Mouse (Mus musculus) lung, adult 2 months (tissue): ENCODE measurements around the gene DXBay18. TPM values are rescaled to one million over a fixed set of nuclear protein-coding genes. Genes with fewer than 3 reads are reported as not detected.
A peak's percentile ranks its signal among the peaks of the same experiment; 100 is the strongest.
"Not testable (repeated sequence)": the region's sequence is repeated elsewhere in the genome, so short reads cannot be mapped to it uniquely, and the experiment has no call there.

ENCODE experiments used
- DNase-seq: peaks from one replicate; pipeline ENCODE4 v3.0.0; 2022
- H3K4me1 ChIP-seq: fragments of 200-500 bp; 2 replicates; pipeline ENCODE4 v1.6.1; 2011; ENCODE audit warnings: low read length; ENCODE audit not compliant: control insufficient read depth, insufficient read depth
- H3K4me3 ChIP-seq: fragments of 200-500 bp; replicated peaks from 2 replicates; pipeline ENCODE3; 2011; ENCODE audit warnings: low read depth, mild to moderate bottlenecking, control low read depth, low read length; ENCODE audit errors: extremely low read depth
- WGBS: fragments of 180-500 bp; shearing (Covaris S2); methylation state at CpG from one replicate; pipeline ENCODE4 v1.1.7; 2018; 5-methylcytosine and 5-hydroxymethylcytosine counted together
- polyA plus RNA-seq: library from polyadenylated mRNA; depleted of rRNA; stranded (reverse); fragments of >200 nt; gene quantifications from 2 replicates; pipeline ENCODE4 v1.2.3, GENCODE M21; 2012; rRNA removed

DXBay18 gene
- polyA plus RNA-seq, result 0.09 TPM in 1 of 2 replicates, not detected in the other

GRCm38 (mm10) chrX:73149350-73149749, at the start of gene DXBay18:
Gene DXBay18, minus strand, starts transcription at chrX:73149450.
- WGBS, result no CpG with 5 or more reads among the region's 7 CpGs
- DNase-seq, H3K4me3 ChIP-seq, H3K4me1 ChIP-seq: not testable (repeated sequence)

- H3K4me1 ChIP-seq, H3K4me3 ChIP-seq: not testable (repeated sequence)
- WGBS, result 72% methylated on average over 12 of the region's 12 CpGs
- DNase-seq, result peak; percentile 2
These were observed 42.7 kb upstream of the DXBay18 start, which contains the start of gene Xlr3b for GRCm38 (mm10) chrX:73191934-73192333. Gene Xlr3b, plus strand, starts transcription at chrX:73192207.

DNA sequence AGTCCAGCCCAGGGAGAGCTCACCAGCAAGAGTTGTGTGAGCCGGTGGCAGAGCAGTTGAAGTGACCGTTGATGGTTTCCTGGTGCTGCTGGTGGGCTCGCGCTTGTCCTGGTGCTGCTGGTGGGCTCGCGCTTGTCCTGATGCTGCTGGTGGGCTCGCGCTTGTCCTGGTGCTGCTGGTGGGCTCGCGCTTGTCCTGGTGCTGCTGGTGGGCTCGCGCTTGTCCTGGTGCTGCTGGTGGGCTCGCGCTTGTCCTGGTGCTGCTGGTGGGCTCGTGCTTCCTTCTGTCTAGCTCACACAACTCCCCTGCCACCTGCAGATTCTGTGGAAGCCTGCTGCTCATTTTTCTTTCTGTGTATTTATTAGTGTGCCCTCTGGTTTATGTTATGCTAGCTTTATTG, 27.6 kb upstream of the DXBay18 start, which contains the start of gene Spin2d:
Gene Spin2d, minus strand, starts transcription at position 101 of the 400 bp plus-strand sequence.
- WGBS, result 82% methylated on average over 6 of the region's 15 CpGs

DNA sequence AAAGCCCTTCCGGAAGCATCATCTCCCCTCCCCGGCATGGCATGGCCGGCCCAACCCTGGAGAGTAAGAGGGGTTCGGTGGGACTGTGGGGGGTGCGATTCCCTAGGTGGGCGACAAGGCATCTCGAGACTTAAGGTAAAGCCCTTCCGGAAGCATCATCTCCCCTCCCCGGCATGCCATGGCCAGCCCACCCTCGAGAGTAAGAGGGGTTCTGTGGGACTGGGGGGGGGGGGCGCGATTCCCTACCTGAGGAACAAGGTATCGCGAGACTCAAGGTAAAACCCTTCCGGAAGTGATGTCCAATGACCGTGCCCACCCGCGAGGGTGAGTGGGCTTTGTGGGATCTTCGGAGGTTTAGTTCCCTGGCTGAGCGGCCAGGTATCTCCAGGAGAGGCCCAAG, 754 bp downstream of the DXBay18 start, which contains the start of gene Xlr5b:
Gene Xlr5b, plus strand, starts transcription at position 301 of the 400 bp plus-strand sequence.
- not testable (repeated sequence) for H3K4me1 ChIP-seq, DNase-seq
- WGBS, result no CpG with 5 or more reads among the region's 20 CpGs

More for the DNA sequence above, 27.6 kb upstream of the DXBay18 start, which contains the start of gene Spin2d:
- not testable (repeated sequence) for H3K4me1 ChIP-seq, DNase-seq, H3K4me3 ChIP-seq

GRCm38 (mm10) chrX:73143218-73143618, 6.0 kb downstream of the DXBay18 start:
- not testable (repeated sequence) for DNase-seq, H3K4me1 ChIP-seq, H3K4me3 ChIP-seq
- no CpG with 5 or more reads among the region's 7 CpGs for WGBS

More for the DNA sequence above, 754 bp downstream of the DXBay18 start, which contains the start of gene Xlr5b:
- not testable (repeated sequence) for H3K4me3 ChIP-seq

DNA sequence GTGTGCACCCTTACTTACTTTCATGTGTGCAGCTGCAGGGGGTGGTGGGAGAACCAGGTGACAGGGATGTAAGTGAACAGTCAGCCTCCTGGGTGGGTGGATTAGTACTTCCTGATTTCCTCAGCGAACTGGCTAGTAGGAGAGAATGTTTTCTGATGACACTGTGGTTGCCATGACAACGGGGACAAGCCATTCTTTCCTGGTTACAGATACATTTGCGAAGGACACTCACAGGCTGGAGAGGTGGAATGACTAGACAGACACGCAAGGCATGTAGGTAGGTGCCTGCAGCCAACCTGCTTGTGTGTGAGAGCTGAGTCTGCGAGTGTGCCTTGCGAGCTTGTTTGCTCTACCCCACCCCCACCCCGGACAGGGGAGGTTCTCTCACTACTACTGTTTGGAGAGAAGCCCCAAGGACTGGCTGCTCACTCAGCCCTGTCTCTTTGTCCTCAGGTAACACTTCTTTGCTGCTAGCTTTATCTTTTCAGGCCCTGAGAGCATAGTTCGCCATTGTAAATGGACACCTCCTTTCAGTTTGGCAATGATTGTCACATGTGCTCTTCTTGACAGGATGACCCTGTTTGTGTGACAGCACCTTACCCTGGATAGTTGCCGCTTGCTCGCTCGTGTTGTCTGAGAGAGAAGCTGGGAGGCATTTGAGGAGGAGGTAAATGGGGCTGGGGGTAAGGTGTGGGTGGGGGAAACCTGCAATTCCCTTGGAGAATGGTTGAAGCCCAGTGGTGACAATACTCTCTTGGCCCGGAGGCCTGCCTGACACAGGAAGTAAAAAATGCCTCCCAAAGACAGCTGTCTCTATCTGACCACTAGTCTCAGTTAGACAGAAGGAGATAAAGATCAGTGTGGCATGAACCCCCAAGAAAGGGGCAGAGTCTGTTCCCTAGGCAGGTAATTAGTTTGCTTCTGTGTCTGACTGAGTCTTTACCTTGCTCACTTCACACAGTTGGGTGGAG, 26.1 kb downstream of the DXBay18 start:
- DNase-seq, H3K4me1 ChIP-seq, H3K4me3 ChIP-seq: not testable (repeated sequence)
- no CpG with 5 or more reads among the region's 12 CpGs for WGBS

GRCm38 (mm10) chrX:73116747-73117146, 32.5 kb downstream of the DXBay18 start, which contains the start of gene Gm14685:
Gene Gm14685, plus strand, starts transcription at chrX:73117047.
- DNase-seq, H3K4me3 ChIP-seq, H3K4me1 ChIP-seq: not testable (repeated sequence)
- no CpG with 5 or more reads among the region's 7 CpGs for WGBS

GRCm38 (mm10) chrX:73096941-73097508, 52.2 kb downstream of the DXBay18 start, which contains the start of gene Xlr3a:
Gene Xlr3a, minus strand, starts transcription at chrX:73097095.
- DNase-seq, H3K4me1 ChIP-seq, H3K4me3 ChIP-seq: not testable (repeated sequence)
- 75% methylated on average over 13 of the region's 13 CpGs for WGBS

Other genes starting within 250 kb of the DXBay18 start
- gene Cetn2, start 231.0 kb downstream of the DXBay18 start, polyA plus RNA-seq, result 4.0 and 9.2 TPM in 2 replicates
- gene Nsdhl, start 230.9 kb downstream of the DXBay18 start, polyA plus RNA-seq, result 11.7 and 20.3 TPM in 2 replicates
- gene Zfp185, start 162.1 kb downstream of the DXBay18 start, polyA plus RNA-seq, result 2.9 and 5.6 TPM in 2 replicates
- not detected in 2 replicates for gene Pnma5, start 112.3 kb downstream of the DXBay18 start, polyA plus RNA-seq
- not detected in 2 replicates for gene Pnma3, start 84.7 kb downstream of the DXBay18 start, polyA plus RNA-seq
- 0.10 TPM in 1 of 2 replicates, not detected in the other for gene Xlr4a, start 67.0 kb downstream of the DXBay18 start, polyA plus RNA-seq
- gene Xlr3a, start 52.4 kb downstream of the DXBay18 start, polyA plus RNA-seq, result 0.82 and 0.98 TPM in 2 replicates
- gene Gm14685, start 32.4 kb downstream of the DXBay18 start, polyA plus RNA-seq, result 0.65 and 0.71 TPM in 2 replicates
- not detected in 2 replicates for gene Xlr5b, start 654 bp downstream of the DXBay18 start, polyA plus RNA-seq
- gene Spin2d, start 27.5 kb upstream of the DXBay18 start, polyA plus RNA-seq, result not detected in 2 replicates
- 0.54 and 2.7 TPM in 2 replicates for gene Xlr3b, start 42.8 kb upstream of the DXBay18 start, polyA plus RNA-seq
- 0.27 and 0.80 TPM in 2 replicates for gene Xlr4b, start 64.9 kb upstream of the DXBay18 start, polyA plus RNA-seq
- 11.7 and 15.1 TPM in 2 replicates for gene F8a, start 78.8 kb upstream of the DXBay18 start, polyA plus RNA-seq
- 0.08 and 0.79 TPM in 2 replicates for gene Xlr4c, start 93.7 kb upstream of the DXBay18 start, polyA plus RNA-seq
- gene Xlr3c, start 115.9 kb upstream of the DXBay18 start, polyA plus RNA-seq, result not detected in 2 replicates
- not detected in 2 replicates for gene Xlr5a, start 143.5 kb upstream of the DXBay18 start, polyA plus RNA-seq
- not detected in 2 replicates for gene Xlr5c, start 143.5 kb upstream of the DXBay18 start, polyA plus RNA-seq
- gene Gm45015, start 187.4 kb upstream of the DXBay18 start, polyA plus RNA-seq, result not detected in 2 replicates
- gene Zfp275, start 193.2 kb upstream of the DXBay18 start, polyA plus RNA-seq, result 10.7 and 14.7 TPM in 2 replicates
- 0.05 TPM in 1 of 2 replicates, not detected in the other for gene Gm18336, start 249.3 kb upstream of the DXBay18 start, polyA plus RNA-seq